Mouse (Mus musculus) spleen, adult 10 weeks (tissue): ENCODE results near the gene Arhgap11a. TPM values are rescaled to one million over a fixed set of nuclear protein-coding genes. Genes with fewer than 3 reads are reported as not detected.

Experiments used
- polyA plus RNA-seq: library from polyadenylated mRNA; stranded (reverse); fragments of 350-450 nt; fragmentation: Illumina TruSeq; extraction: RNeasy Lipid Tissue Mini Kit (QIAGEN cat#74804); gene quantifications from one replicate; pipeline ENCODE4 v1.2.3, GENCODE M21; 2015; ENCODE audit warnings: low replicate concordance; ENCODE audit not compliant: insufficient read depth

The Arhgap11a gene
- 25.3 TPM for polyA plus RNA-seq

GRCm38 (mm10) chr2:113848245-113849121, at the start of gene Arhgap11a:
Gene Arhgap11a, minus strand, starts transcription at chr2:113848661.

GRCm38 (mm10) chr2:113828943-113829882, 19.2 kb downstream of the Arhgap11a start, which contains the start of gene Scg5:
Gene Scg5, minus strand, starts transcription at chr2:113829121.

Other genes with a start within 250 kb of the Arhgap11a start
- gene Grem1, start 90.0 kb downstream of the Arhgap11a start, polyA plus RNA-seq: 9.2 TPM
- 1.1 TPM for gene Scg5, start 19.5 kb downstream of the Arhgap11a start, polyA plus RNA-seq
- not detected for gene Gjd2, start 165.0 kb upstream of the Arhgap11a start, polyA plus RNA-seq
- gene Actc1, start 204.9 kb upstream of the Arhgap11a start, polyA plus RNA-seq: not detected